Mouse (Mus musculus): ENCODE measurements at regions not wholly inside any gene's neighbourhood (a gene's known extent, or its start where the extent isn't known, plus 50 kb on each side); places are given as distances from the start of the nearest gene placed in this dataset.

GRCm38 (mm10) chr1:137898891-137899290, 276.6 kb downstream of the Ptprc start:
- TF ChIP-seq POLR2A (IDR thresholded peaks at IDR 0.05; ENCODE audit: insufficient read depth, low read depth, low read length), result no peak
- no peak for TF ChIP-seq CTCF (IDR thresholded peaks at IDR 0.05)
- no peak for TF ChIP-seq EP300 (IDR thresholded peaks at IDR 0.05; ENCODE audit: insufficient read depth, low read depth, low read length)
